Mouse (Mus musculus) G1E (cell line): ENCODE data around the gene Dpp4.

Experiments used
- CTCF ChIP-seq: IDR thresholded peaks from 2 replicates; pipeline ENCODE4 v1.5.1; 2012; ENCODE audit warnings: low read depth, low read length, inconsistent platforms, mixed read lengths
- GATA1 ChIP-seq: IDR thresholded peaks from 2 replicates; pipeline ENCODE4 v1.6.1; 2012; ENCODE audit warnings: borderline replicate concordance, low read length, inconsistent platforms, mixed read lengths
- GATA2 ChIP-seq: IDR thresholded peaks from 2 replicates; pipeline ENCODE4 v1.6.1; 2012; ENCODE audit warnings: low read depth, low read length, inconsistent platforms, borderline replicate concordance
- POLR2AphosphoS5 ChIP-seq: IDR thresholded peaks from 2 replicates; pipeline ENCODE4 v1.6.1; 2012; ENCODE audit warnings: low read depth, low read length, inconsistent platforms; ENCODE audit not compliant: insufficient replicate concordance
- TAL1 ChIP-seq: conservative IDR thresholded peaks from 2 replicates; pipeline ENCODE4 v1.6.1; 2012; ENCODE audit warnings: low read depth, low read length, inconsistent platforms, mixed read lengths

GRCm38 (mm10) chr2:62408216-62408615 is 3.8 kb downstream of the Dpp4 start:
- TF ChIP-seq CTCF (no peak), GATA1 (no peak), TAL1 (no peak), POLR2AphosphoS5 (no peak), GATA2 (no peak)
